Mouse (Mus musculus) heart, postnatal 4 days (tissue): ENCODE data around the gene Gm8068. TPM values are rescaled to one million over a fixed set of nuclear protein-coding genes. Genes with fewer than 3 reads are reported as not detected.
"Not testable (repeated sequence)": the region's sequence is repeated elsewhere in the genome, so short reads cannot be mapped to it uniquely, and the experiment has no call there.

ENCODE experiments used
- DNase-seq: peaks from one replicate; pipeline ENCODE4 v3.0.0; 2021
- total RNA-seq, 2 experiments: library from RNA; stranded (reverse); gene quantifications; 2 replicates each; pipeline ENCODE4 v1.2.3; 2021

Gene Gm8068
- total RNA-seq = not detected

DNA sequence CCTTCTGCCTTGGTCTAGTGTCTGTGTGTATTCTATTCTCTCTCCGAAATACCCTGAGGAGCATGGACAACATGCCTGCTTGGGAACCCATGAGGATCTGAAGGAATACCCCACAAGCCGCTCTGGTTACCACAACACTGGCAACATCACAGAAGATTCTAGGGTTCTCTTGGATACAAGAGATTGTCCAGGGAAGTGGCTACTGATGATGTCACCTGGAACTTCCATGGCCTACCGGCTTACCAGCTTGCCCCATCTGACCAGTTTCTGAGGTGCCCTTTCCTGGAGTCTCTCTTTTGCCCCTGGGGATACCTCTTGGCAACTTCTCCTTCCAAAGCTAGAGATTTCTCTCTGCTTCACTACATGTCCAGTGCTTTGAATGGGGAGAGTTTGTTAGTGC, at the start of gene Gm8068:
Gm8068 (minus strand) TSS at position 101 of the 400 bp plus-strand sequence.
- not testable (repeated sequence) for DNase-seq

DNA sequence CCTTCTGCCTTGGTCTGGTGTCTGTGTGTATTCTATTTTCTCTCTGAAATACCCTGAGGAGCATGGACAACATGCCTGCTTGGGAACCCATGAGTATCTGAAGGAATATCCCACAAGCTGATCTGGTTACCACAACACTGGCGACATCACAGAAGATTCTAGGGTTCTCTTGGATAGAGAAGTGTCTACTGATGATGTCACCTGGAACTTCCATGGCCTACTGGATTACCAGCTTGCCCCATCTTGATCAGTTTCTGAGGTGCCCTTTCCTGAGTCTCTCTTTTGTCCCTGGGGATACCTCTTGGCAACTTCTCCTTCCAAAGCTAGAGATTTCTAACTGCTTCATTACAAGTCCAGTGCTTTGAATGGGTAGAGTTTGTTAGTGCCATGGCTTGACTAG, 48.8 kb upstream of the Gm8068 start, which contains the start of gene Gm7929:
Gm7929 (minus strand) TSS at position 101 of the 400 bp plus-strand sequence.
- not testable (repeated sequence) for DNase-seq

DNA sequence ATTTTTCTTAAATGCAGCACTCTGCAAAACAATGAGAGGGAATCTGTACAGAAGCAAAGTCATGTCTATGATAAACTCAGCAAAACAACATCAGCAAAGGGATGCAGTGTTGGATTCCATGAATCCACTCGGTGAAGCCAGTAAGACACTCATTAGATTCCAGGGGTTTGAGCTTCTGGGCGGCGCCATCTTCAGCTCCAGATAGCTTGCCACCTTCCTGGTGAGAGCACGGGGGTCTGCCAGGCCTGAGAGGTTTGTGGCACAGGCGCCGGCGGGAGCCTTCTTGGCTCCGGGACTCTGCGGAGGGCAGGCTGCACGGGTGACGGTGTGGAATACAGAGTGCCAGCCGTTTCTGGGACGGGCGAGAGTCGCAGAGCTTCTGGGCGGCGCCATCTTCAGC, 21.8 kb upstream of the Gm8068 start:
- DNase-seq = not testable (repeated sequence)

GRCm38 (mm10) chr14:41717180-41717579, 15.5 kb upstream of the Gm8068 start:
- DNase-seq = not testable (repeated sequence)

DNA sequence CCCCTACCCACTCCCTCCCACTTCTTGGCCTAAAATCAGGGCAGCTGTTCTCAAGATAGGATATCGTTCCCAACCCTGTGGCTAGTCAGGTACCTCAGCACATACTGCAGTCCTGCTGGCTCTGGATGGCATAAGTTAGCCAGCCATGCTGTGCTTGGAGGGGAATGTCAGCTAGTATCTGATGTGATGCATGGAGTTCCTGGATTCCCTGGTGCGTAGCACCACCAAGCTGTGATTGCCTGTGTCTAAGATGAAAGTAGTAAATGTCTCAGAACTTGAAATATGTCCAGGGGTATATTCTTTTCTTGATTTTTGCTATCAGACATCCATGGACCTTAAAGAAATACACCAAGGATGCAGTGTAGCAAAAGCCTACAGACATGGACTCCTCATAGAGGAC, 53.5 kb downstream of the Gm8068 start:
- DNase-seq = not testable (repeated sequence)

Other genes with a start within 250 kb of the Gm8068 start
- gene Gm7954, start 248.4 kb downstream of the Gm8068 start, total RNA-seq = not detected
- not detected for gene Gm3486, start 212.4 kb downstream of the Gm8068 start, total RNA-seq
- gene Gm7970, start 146.3 kb downstream of the Gm8068 start, total RNA-seq = not detected
- gene 1700049E17Rik2, start 128.7 kb downstream of the Gm8068 start, total RNA-seq = not detected
- gene Gm3072, start 77.3 kb downstream of the Gm8068 start, total RNA-seq = not detected
- gene Gm3676, start 55.4 kb downstream of the Gm8068 start, total RNA-seq = not detected
- gene Gm7929, start 48.7 kb upstream of the Gm8068 start, total RNA-seq = not detected
- not detected for gene Gm47189, start 70.6 kb upstream of the Gm8068 start, total RNA-seq
- gene Gm7980, start 205.4 kb upstream of the Gm8068 start, total RNA-seq = not detected
- not detected for gene 1700049E17Rik1, start 223.1 kb upstream of the Gm8068 start, total RNA-seq
- gene 1700024B05Rik, start 242.1 kb upstream of the Gm8068 start, total RNA-seq = not detected